Mouse (Mus musculus) inflammation-experienced regulatory T-cells, adult 16 weeks (primary cell): ENCODE measurements around the gene Dlgap4. TPM values are rescaled to one million over a fixed set of nuclear protein-coding genes. Genes with fewer than 3 reads are reported as not detected.

ENCODE experiments used
- polyA plus RNA-seq: library from polyadenylated mRNA; unstranded; fragments of 100-300 nt; shearing (Covaris generic); gene quantifications from one replicate; pipeline ENCODE4 v1.2.1, GENCODE M21; 2017

Gene Dlgap4
- 122 TPM for polyA plus RNA-seq

GRCm38 (mm10) chr2:156613541-156614257 is at the start of gene Dlgap4:
Gene Dlgap4 (plus strand): TSS chr2:156613705.

GRCm38 (mm10) chr2:156774738-156775454 is 161.4 kb downstream of the Dlgap4 start, which contains the start of gene Myl9:
Gene Myl9 (plus strand): TSS chr2:156775420.

Other genes with a start within 250 kb of the Dlgap4 start
- 0.30 TPM for gene Epb41l1, start 192.8 kb upstream of the Dlgap4 start, polyA plus RNA-seq
- gene Aar2, start 66.1 kb upstream of the Dlgap4 start, polyA plus RNA-seq = 42.3 TPM
- gene Myl9, start 161.7 kb downstream of the Dlgap4 start, polyA plus RNA-seq = not detected
- gene Tgif2, start 226.3 kb downstream of the Dlgap4 start, polyA plus RNA-seq = 19.0 TPM
- 7.9 TPM for gene 4930518I15Rik, start 244.2 kb downstream of the Dlgap4 start, polyA plus RNA-seq
- 14.0 TPM for gene Rab5if, start 249.4 kb downstream of the Dlgap4 start, polyA plus RNA-seq